Mouse (Mus musculus): ENCODE results near the gene Ttc38. TPM values are rescaled to one million over a fixed set of nuclear protein-coding genes. Genes with fewer than 3 reads are reported as not detected.
"Not testable (repeated sequence)": the region's sequence is repeated elsewhere in the genome, so short reads cannot be mapped to it uniquely, and the experiment has no call there.

The Ttc38 gene
- total RNA-seq, 2 experiments from 2014 or later: 20.7 to 25.4 TPM

DNA sequence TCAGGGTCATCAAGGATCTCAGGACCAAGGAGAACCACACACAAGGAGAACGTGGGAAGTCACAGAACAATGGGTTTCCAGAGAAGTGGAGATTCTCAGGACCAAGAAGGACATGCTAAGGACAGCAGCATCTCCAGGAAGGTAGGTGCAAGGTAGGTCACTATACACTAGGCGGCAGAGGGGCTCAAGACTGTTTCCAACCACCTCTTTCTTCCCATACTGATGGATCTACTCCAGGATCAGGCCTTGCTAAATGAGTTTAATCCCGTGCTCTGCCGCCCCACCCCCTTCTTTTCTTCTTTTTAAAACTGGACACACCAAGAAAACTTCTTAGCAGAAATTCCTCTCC lies 10.1 kb upstream of the Ttc38 start:
- no peak for DNase-seq

DNA sequence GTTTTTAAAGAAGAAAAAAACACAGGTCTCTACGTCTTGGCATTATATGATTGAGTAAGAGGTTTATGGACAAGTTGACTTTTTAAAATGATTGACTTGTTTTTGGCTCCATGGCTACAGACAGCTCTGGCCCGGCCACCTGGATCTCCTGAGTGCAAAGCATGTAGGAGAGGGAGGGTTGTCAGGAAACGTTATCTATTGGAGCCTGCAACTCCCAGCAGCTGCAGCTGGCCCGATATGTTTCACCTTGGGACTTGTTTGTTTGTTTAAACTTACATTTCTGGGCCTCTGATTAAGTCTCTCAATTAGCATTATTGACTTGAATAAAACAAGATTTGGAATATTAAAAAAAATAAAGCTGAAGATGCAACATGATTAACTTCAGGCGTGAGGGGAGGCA lies 5.4 kb upstream of the Ttc38 start:
- no peak for DNase-seq

DNA sequence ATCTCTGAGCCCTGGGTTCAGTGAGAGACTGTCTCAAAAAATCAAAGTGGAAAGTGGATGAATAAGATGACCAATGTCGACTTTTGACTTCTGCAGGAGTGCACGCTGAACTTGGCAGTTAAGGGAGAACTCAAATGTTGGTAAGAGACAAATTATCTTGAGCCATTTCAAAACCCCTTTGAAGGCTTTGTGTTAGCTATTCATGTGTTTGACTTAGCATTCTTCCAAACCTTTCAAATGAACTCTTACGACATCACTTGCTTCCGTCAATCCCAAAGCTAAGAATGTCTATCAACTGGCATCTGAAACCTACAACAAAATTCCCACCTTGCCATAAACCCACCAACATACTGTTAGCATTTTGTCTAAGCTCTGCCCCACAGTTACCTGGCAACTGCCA lies 4.0 kb upstream of the Ttc38 start:
- no peak for DNase-seq

DNA sequence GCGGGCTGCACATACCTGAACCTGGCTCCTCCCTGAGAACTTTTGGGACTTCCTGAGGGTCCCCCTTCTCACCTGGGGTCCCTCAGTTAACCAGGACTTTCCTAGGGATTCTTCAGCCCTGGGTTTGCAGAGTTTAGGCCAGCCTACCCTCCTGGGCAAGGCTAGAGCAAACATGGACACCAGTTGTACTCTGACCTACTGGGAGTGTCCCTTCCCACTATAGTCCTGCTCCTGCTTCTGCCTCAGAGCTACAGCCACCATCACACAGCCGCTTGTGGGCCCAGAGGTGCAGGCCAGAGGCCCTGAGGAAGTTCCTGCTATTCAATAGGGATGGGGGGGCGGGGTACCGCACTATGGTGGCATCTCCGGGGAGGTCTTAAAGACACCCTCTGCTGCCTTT lies 2.6 kb upstream of the Ttc38 start:
- no peak for DNase-seq

DNA sequence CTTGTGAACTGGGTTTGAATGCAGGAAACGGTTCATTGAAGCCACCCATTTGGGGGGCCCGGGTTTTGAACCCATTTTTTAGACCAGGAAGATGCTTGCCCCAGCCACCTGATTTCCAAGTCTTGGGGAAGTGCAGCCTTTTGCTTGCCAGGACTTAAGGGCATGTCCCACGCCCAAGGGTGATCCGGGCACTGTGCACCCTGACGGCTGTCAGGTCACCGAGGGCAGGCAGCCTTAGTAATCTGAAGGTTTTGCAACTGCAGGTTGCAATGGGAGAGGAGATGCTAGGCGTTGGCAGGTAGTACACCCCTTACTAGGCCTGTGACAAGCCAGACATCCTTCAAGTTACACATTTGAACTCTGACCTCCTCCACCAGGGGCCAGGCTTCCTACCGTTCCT lies 493 bp downstream of the Ttc38 start:
- DNase-seq: no peak

DNA sequence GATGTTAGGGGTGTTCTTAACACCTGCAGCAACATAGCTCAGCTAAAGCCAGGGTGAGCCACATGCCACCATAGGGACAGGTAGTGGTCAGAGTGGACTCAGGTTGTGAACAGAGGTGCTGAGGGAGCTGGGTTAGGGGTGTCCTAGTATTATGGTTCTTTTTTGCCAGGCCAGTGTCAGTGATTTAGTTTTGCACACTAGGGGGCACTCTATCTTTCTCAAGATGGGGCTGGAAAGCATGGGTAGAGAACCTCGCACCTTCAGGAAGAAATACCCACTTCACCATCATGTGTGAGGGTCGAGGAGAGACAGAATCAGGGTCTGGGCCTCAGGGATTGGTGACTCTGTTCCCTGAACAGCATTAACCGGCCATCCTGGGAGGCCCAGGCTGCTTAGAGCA lies 3.2 kb downstream of the Ttc38 start:
- DNase-seq: no peak

DNA sequence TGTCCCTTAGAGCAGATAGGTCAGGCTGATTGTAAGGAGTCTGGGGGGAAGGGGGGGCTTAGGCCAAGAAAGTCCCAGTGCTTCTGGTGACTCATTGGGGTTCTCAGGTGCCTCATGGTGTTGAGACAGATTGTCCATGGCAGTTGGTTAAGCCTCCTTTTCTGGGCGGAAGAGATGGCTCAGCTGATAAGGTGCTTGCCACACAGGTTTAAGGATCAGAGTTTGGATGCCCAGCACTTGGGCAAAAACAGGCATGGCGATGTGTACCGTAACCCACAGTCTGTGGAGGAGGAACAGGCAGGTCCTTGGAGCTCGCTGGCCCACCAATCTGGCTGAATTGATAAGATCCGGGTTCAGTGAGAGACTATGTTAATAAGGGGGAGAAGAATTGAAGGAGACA lies 4.8 kb downstream of the Ttc38 start:
- DNase-seq: no peak

DNA sequence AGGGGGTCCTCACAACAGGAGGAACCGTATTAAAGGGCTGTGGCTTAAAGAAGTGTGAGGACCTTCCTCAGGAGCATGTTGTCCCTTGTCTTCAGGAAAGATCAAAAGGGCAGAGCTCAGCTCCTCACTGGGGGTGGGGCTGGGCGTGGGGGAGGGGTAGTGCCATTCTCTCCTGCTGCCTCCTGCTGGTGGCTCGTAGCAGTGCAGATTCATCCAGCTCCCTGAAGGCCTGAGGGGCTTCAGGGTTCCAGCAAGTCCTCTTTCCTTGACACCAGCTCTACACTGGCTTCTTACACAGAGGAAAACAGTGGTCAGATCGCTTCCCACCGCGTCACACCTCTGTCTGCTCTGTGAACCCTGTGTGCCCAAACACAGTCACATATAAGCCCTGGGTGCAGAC lies 8.9 kb downstream of the Ttc38 start:
- DNase-seq: peak; percentile 55

DNA sequence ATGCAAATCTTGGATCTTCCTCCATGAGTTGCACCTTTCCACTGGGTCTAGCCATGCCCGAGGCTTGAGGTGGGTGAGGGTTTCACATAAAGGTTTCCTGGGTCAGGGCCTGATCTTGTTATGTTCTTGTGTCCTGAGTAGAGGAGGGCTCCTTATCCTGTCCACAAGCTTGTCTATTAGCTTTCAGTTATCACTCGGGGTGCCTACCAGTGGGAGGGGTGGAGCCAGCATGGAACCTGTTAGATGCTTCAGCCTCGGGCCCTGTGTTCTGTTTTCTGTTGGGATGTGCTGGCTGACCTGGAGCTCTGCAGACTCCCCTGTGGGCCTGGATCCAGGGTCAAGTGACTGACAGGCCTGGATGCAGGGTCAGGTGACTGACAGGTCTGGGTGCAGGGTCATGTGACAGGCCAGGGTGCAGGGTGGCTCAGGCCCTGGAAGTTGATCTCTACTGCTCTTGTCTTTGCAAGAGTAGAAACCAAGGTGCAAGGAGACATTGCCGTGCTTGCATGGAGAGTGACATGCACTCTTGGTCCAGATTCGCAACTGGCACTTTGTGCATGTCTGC lies 9.8 kb downstream of the Ttc38 start:
- no peak for DNase-seq

DNA sequence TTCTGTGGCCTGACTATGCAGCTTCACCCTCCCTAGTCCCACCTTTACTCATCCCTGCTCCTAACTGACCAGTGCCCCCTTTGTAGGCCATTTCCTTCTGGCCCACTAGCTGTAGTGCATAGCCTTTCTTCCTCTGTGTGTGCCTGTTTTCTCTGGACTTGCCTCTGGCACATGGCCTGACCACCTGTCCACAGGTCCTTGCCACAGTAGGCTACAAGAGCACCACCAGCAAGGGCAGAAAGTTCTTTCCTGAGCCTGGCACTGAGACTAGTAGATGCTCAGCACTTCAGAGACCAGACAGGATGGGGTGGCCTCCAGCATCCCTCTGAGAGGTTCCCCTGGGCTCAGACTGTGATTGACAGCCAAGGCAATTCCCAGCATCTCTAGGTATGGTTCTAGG lies 13.0 kb downstream of the Ttc38 start:
- DNase-seq: no peak

DNA sequence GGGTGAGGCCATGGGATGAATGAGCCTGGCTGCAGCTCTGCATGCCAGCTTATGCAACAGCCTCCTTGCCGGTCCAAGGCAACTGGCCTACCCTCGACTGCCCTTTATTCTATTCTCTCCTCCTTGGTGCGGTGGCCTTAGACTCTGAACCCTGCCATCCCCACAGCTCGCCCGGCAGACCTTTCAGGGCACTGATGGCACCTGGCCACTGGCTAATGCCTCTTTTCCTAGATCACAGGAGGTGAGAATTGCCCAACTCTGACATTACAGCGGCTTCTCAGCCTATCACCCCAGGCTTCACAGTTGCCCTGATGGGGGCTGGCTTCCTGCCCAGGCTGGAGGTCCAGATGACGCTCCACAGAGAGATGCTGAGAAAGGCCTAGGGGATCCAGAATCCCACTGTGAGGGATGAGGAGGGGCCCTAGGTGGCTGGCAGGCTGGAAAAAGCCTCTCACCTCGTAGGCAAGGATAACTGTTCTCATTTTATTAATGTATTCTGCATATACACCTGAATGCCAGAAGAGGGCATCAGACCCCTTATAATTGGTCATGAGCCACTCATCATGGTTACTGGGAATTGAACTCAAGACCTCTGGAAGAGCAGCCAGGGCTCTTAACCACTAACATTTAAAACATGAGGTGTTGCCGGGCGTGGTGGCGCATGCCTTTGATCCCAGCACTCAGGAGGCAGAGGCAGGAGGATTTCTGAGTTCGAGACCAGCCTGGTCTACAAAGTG lies 19.7 kb downstream of the Ttc38 start:
- no peak for DNase-seq

DNA sequence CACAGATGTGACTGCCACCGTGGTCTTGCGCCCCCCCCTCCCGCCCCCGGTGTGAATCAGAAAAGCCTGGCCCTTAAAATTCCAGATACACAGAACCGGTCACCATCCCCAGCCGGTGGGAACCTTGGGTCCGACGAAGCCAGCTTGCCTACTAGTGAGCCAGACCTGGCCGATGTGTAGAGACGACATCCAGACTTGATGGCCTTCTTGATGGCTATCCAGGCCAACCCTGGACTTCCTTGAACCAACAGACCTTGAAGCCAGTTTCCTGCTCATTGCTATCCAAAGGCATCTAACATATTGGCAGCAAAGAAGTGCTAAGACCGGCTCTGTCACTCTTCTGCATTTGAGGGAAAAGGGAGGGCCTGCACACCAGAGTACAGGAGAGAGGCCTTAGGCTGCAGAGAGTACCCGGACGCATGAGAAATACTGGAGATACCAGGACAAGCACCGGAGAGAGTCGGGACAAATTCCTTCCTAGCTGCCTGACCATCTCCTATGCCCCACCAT lies 26.9 kb downstream of the Ttc38 start:
- DNase-seq: peak; percentile 36

DNA sequence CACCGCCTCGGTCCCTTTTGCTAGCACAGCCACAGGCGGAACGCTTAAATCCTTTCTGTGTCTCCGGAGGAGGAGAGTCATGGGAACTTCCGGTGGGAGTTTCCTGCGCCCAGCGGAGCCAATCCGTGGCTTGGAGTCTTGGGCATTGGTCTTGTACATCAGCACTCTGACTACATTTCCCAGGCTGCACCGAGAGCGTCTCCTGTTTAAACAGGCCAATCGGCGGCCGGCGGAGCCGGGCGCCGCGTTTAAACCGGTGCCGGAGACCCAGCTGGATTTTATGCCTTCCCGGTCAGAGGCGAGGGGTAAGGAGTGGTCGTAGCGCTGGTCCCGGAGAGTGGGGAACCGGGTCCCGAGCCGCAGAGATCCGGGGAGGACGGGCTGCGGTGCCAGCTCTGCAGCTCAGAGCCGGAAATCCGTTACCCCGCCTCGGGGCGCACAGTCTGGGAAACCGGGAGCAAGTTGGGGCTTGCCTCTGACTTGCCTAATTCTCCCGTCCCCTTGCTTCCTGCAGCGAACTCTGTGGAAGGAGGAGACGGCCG lies 27.5 kb downstream of the Ttc38 start, which contains the start of gene Gtse1:
Gene Gtse1 (plus strand): TSS at position 256 of the 542 bp plus-strand sequence.
- peak; percentile 94 for DNase-seq

DNA sequence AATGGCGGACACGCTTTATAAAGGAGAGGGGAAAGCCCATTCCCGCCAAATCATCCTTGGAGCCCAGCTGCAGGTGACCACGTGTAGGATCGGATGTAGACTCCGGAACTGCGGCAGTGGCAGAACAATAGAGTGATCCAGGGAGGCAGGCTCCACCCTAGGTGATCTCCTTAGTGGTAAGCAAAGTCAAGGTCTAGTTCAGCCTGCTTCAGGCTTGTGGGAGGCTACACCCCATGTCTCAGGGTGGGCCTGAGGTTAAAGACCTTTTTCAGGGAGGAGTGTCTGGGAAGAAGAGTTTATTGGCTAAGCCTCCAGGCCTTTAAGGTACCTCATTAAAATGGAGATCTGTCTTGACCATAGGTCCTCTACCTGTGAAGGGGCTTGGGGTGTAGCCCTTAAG lies 33.8 kb downstream of the Ttc38 start:
- not testable (repeated sequence) for DNase-seq

DNA sequence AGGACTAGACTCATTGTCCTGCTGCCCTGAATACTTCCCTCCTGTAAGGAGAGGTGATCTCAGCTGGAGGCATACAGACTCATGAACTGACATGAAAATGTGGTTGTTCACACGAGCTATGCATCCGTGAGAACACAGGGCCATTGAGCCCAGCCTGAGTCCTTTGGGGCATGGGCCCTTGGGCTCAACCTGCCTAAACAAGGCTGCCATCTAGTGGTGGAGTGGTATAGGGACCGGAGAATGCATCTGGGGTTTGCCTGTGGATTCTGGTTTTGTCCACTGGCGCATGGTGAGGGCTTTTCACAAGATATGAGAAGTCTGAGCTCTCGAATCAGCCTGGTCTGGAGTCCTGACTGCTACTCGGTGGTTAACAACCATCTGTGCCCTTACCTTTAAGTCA lies 35.6 kb downstream of the Ttc38 start:
- DNase-seq: peak; percentile 82

DNA sequence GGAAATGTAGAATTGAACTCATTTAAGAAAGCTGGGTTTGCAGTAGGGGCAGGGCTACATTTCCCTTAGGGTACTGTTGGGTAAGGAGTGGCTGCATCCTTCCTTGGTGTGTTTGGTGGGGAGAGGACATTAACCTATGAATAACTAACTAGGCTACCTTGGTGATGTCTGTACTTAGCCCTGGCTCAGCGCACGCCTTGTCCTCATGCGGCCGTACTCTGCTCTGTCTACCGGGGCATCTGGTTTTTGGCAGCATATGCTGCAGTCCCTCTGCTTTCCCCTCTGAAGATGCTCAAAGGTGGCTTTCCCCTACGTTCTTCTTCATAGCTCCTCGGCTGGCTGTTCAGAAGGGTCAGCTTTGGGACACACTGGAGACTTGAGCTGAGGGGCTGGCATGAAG lies 45.2 kb downstream of the Ttc38 start:
- no peak for DNase-seq

DNA sequence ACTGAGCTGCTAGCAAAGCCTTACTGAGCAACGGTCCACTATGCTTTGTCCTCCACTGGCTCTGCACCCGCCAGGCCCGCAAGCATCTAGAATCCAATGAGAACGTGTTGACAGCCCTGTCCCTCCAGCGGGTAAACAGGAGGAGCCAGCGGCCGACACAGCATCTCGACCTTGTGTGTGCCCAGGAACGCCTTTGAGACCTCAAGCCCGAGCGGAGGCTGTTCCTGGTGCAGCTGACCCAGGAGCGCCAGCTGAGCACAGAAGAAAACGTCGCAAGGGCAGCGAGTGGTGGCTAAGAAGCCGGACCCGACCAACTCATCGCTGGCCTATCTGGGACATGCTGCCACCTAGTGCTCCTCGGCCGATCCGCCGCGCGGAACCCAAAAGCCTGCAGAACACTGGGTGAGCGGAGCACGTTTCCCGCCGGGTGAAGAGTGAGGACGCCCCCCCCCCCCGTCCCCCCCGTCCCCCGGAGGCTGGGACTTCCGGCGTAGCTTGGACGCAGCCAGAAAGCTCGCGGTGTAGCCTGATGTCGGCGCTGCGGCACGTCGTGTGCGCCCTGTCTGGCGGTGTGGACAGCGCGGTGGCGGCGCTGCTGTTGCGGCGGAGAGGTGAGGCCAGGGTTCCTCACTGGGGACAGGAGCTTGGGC lies 46.9 kb downstream of the Ttc38 start, which contains the start of gene Trmu:
Gene Trmu (plus strand): TSS at position 465 of the 650 bp plus-strand sequence.
- peak; percentile 92 for DNase-seq

DNA sequence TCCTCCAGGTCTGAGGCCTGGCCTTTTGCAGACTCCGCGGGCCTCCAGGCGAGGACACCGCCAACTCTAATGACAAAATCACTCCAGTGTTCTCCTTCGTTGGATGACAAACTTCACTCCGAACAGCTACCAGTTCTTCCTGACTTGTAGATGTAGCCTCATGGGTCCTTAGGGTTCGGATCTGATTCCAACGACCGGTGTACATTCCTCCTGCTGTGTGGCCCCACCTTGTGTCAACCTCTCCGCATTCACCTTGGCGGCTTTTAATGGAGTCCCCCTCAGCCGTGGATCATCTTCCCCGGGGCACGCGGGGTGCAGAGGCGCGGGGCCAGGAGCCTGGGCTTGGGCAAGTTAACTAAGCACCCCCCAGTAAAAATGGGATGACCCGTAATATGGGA lies 47.4 kb downstream of the Ttc38 start:
- peak; percentile 35 for DNase-seq

DNA sequence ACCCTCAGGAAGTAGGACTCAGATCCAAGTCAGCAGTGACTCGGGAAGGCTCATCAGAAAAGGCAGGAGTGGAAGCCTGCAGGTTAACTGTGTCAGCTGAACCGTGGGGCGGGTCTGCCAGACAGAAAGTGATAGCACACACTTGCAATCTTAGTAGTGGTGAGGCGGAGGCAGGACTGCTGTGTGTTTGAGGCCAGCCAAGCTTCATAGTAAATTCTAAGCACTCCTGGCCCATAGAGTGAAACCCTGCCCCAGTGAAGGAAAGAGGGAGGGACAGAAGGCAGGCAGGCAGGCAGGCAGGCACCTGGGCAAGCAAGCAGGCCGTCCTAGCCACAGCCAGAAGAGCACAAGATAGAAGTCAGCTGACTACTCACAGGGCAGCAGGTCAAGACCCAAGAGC lies 53.5 kb downstream of the Ttc38 start:
- no peak for DNase-seq

DNA sequence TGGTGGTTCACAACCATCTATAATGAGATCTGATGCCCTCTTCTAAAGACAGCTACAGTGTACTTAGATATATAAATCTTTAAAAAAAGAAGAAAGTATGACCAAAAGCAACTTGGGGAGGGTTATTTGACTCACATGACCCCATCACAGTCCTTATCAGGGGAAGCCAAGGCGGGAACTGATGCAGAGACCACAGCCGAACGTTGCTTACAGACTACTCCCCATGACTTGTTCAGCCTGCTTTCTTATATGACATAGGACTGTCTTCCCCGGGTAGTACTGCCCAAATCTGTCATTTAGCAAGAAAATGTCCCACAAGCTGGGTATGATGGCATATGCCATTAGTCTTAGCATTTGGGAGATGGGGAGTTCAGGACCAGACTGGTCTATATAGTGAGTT lies 57.1 kb downstream of the Ttc38 start:
- DNase-seq: no peak

DNA sequence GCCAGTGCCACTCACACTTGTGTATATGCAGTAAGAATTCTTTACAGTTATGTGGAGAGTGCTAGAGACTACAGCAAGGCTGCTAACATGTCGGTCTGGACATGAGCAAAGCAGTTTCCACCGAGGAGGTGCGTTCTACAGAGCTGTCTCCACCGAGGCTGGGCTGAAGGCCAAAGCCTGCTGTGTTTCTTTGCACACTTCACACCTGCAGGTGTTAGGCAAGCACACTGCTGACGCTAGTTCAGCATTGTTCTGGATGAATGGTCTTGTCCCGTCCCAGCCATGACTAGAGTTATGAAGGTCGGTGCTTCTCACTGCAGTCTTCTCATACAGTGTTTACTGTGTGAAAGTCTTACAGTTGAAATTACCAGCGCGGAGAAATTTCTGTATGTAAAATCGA lies 59.9 kb downstream of the Ttc38 start:
- DNase-seq: no peak

DNA sequence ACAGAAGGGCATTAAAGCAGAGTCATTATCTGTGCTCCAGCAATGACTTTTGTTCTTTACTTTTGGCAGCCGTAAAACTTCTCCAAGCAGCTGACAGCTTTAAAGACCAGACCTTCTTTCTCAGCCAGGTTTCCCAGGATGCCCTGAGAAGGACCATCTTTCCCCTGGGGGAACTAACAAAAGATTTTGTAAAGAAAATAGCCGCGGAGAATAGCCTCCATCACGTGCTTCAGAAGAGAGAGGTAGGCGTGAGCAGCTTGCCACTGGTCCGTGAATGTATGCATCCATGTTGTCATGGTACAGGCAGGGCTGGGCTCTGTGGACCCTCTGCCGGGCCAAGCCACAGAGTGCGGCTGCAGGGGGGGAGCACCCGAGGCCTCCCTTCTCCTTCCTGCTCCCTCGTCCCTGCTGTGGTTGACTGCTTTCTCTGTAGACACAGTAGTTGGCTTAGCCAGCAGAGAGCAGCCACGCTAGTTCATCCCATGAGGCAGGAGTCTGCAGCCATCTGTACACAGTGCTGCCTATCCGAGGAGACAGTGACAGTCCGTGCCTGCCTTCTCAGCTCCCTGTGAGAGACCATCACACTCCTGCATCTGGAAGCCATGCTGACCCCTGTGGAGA lies 60.5 kb downstream of the Ttc38 start:
- no peak for DNase-seq

DNA sequence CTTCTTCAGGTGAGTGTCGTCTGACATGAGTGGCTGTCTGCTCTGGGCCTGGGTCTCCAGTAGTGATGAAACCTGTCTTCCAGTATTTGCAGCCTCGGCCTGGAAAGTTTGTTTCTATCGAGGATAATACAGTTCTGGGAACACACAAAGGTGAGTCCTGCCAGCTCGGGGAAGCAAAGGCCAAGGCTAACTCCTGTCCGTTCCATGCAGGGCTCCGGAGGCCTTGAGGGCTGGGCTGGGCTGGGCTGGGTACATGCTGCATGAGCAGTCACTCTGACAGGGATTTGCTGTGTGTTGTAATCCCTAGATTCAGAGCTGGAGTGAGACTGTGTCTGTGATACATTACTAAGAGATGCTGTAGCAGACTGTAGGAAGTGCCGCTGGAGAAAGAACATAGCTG lies 61.8 kb downstream of the Ttc38 start:
- no peak for DNase-seq
